Comparison of ENCODE assay signal across 17 mouse cellular contexts in the genomic region with DNA sequence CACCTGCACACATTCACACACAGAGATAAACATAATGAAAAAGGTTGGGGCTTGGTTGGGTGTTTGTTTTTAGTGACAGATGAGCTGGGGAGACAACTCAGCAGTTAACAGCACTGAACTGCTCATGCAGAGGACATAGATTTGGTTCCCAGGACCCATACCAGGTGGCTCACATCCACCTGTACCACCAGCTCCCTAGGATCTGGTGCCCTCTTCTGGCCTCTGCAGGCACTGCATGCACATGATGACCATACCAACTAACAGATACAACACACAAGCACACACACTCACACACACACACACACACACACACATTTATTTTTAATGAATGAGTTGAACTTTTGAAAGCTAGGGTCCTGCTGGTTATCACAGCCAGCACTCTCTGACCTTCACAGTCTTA. TPM values are rescaled to one million over a fixed set of nuclear protein-coding genes. Genes with fewer than 3 reads are reported as not detected.
DNase-seq lines count a peak whose midpoint lies in the region; ATAC-seq and TF ChIP-seq lines count a peak whose summit lies in the region.
"Had no signal": no experiment of that assay in that cellular context is flagged by ENCODE, and none has a peak within 500 bp of the region (broad histone marks: within the 10 kb centered on the region; RNA-seq: fewer than 3 reads in every experiment).

No protein-coding gene starts in this region.

- H3K4me3 ChIP-seq in gastrocnemius, adult 2 months, result no peak overlapping the region
- H3K4me3 ChIP-seq in liver, embryonic 14.5 days (ENCODE audit: insufficient read depth in 1 of 2, low read depth in 2 of 2, low read length in 2 of 2), result no peak overlapping the region
- H3K4me3 ChIP-seq in CH12.LX (replicated peaks in 1 of 3; ENCODE audit: low read depth in 2 of 3, low read length in 2 of 3, poor library complexity in 1 of 3), result no peak overlapping the region
- no peak overlapping the region for H3K4me3 ChIP-seq in bone marrow, adult 2 months (replicated peaks; ENCODE audit: control insufficient read depth, low read depth, low read length)
- H3K4me3 ChIP-seq: forebrain, embryonic 13.5 days; heart, embryonic 10.5 days; midbrain, embryonic 13.5 days; neural tube, embryonic 12.5 days had no signal

- intact Hi-C loops in gastrocnemius, adult 2 months (cut with DNase I), result no loop called here

- peak; percentile 34; the same call in 1 of the 2 replicates for TF ChIP-seq CTCF in gastrocnemius, adult 2 months (IDR thresholded peaks at IDR 0.05)
- TF ChIP-seq CTCF in liver, embryonic 14.5 days (IDR thresholded peaks at IDR 0.05; ENCODE audit: low read depth), result peak; percentile 72
- peak; percentile 18 to 44; a peak in 2 of 4 replicates for TF ChIP-seq CTCF in CH12.LX (conservative IDR thresholded peaks at IDR 0.05 in 1 of 2, IDR thresholded peaks at IDR 0.05 in 1 of 2; ENCODE audit: low read depth in 2 of 2, low read length in 2 of 2)
- TF ChIP-seq CTCF in bone marrow, adult 2 months (IDR thresholded peaks at IDR 0.05; ENCODE audit: control insufficient read depth, insufficient read depth, low read length), result peak; percentile 47

- no peaks in the 10 kb centered on the region for H3K9me3 ChIP-seq in liver, embryonic 14.5 days (ENCODE audit: control insufficient read depth, low read length)
- peaks cover 14% of the 10 kb centered on the region for H3K9me3 ChIP-seq in CH12.LX (replicated peaks; ENCODE audit: low read length)
- H3K9me3 ChIP-seq: forebrain, embryonic 13.5 days; heart, embryonic 10.5 days; midbrain, embryonic 13.5 days; neural tube, embryonic 12.5 days had no signal

- peaks cover 7 to 19% of the 10 kb centered on the region in 2 experiments; a peak in 3 of 4 replicates for H3K4me1 ChIP-seq in liver, embryonic 14.5 days (replicated peaks; ENCODE audit: control insufficient read depth in 2 of 2, insufficient read depth in 2 of 2, low read length in 1 of 2)
- peaks cover 28 to 65% of the 10 kb centered on the region in 2 experiments for H3K4me1 ChIP-seq in CH12.LX (ENCODE audit: control insufficient read depth in 1 of 2, insufficient read depth in 2 of 2)
- H3K4me1 ChIP-seq in bone marrow, adult 2 months (ENCODE audit: control insufficient read depth, insufficient read depth, low read length), result peaks cover 4% of the 10 kb centered on the region

- dilution Hi-C loops in CH12.LX (cut with MboI; ENCODE audit: extremely low pct_ligation_motif_present, extremely low pct_unique_long_range_greater_than_20kb, low sequenced_read_pairs), result no loop called here

- no peak overlapping the region for H3K9ac ChIP-seq in liver, embryonic 14.5 days (replicated peaks)
- H3K9ac ChIP-seq in CH12.LX (ENCODE audit: insufficient read depth, low read depth), result no peak overlapping the region
- H3K9ac ChIP-seq: forebrain, embryonic 13.5 days; midbrain, embryonic 13.5 days; neural tube, embryonic 12.5 days had no signal

- no peak for ATAC-seq in liver, embryonic 14.5 days (ENCODE audit: insufficient read depth)
- ATAC-seq: forebrain, embryonic 13.5 days; intestine, embryonic 16.5 days; midbrain, embryonic 13.5 days had no signal

- H3K4me2 ChIP-seq in liver, embryonic 14.5 days (ENCODE audit: low read depth), result no peak overlapping the region
- H3K4me2 ChIP-seq in CH12.LX (ENCODE audit: insufficient read depth, low read depth, poor library complexity, severe bottlenecking), result no peak overlapping the region
- H3K4me2 ChIP-seq: forebrain, embryonic 13.5 days; midbrain, embryonic 13.5 days; neural tube, embryonic 12.5 days had no signal

- no peak for TF ChIP-seq EP300 in liver, embryonic 14.5 days (IDR thresholded peaks at IDR 0.05; ENCODE audit: low read depth)
- no peak for TF ChIP-seq EP300 in CH12.LX (IDR thresholded peaks at IDR 0.05; ENCODE audit: low read length)

- H3K27ac ChIP-seq in gastrocnemius, adult 2 months, result no peak overlapping the region
- no peak overlapping the region for H3K27ac ChIP-seq in liver, embryonic 14.5 days
- no peak overlapping the region for H3K27ac ChIP-seq in CH12.LX (ENCODE audit: insufficient read depth, low read depth)
- no peak overlapping the region for H3K27ac ChIP-seq in bone marrow, adult 2 months (ENCODE audit: control insufficient read depth, insufficient read depth, low read depth, low read length, poor library complexity)
- H3K27ac ChIP-seq: forebrain, embryonic 13.5 days; heart, embryonic 10.5 days; macrophage; midbrain, embryonic 13.5 days; neural tube, embryonic 12.5 days had no signal

- no peaks in the 10 kb centered on the region for H3K79me2 ChIP-seq in CH12.LX (replicated peaks; ENCODE audit: control insufficient read depth, extremely low read depth, insufficient read depth, poor library complexity, severe bottlenecking)

- in situ Hi-C loops in CH12.LX (cut with MboI; ENCODE audit: low pct_ligation_motif_present, low pct_unique_long_range_greater_than_20kb, low sequenced_read_pairs), result no loop called here

- no peaks in the 10 kb centered on the region for H3K36me3 ChIP-seq in liver, embryonic 14.5 days (replicated peaks; ENCODE audit: control insufficient read depth, insufficient read depth, low read depth)
- no peaks in the 10 kb centered on the region for H3K36me3 ChIP-seq in CH12.LX (replicated peaks in 1 of 2; ENCODE audit: control insufficient read depth in 1 of 2, insufficient read depth in 1 of 2, low read length in 1 of 2)

- TF ChIP-seq RAD21 in CH12.LX (IDR thresholded peaks at IDR 0.05; ENCODE audit: low read depth, low read length), result peak; percentile 22

- no peak for DNase-seq in gastrocnemius, adult 2 months
- DNase-seq in gastrocnemius, postnatal 4 days (ENCODE audit: low spot score in 2 of 2), result no peak
- DNase-seq in liver, embryonic 14.5 days (ENCODE audit: low read depth in 3 of 3, low spot score in 3 of 3), result no peak
- DNase-seq in liver (no peak), CH12.LX (ENCODE audit: extremely low read depth) (no peak)
- no peak for DNase-seq in adrenal gland, adult 8-10 months
- no peak for DNase-seq in embryo, embryonic 10.5 days (ENCODE audit: low spot score)
- DNase-seq: adrenal gland, postnatal 36 days; heart, postnatal 4 days; thymus, adult 2 months had no signal

- no peaks in the 10 kb centered on the region for H3K27me3 ChIP-seq in liver, embryonic 14.5 days (ENCODE audit: control insufficient read depth, insufficient read depth, low read length)
- H3K27me3 ChIP-seq in CH12.LX (replicated peaks), result no peaks in the 10 kb centered on the region
- H3K27me3 ChIP-seq: forebrain, embryonic 13.5 days; midbrain, embryonic 13.5 days; neural tube, embryonic 12.5 days had no signal

- no peak for TF ChIP-seq POLR2A in CH12.LX (IDR thresholded peaks at IDR 0.05; ENCODE audit: low read depth, low read length)
- no peak for TF ChIP-seq POLR2A in bone marrow, adult 2 months (IDR thresholded peaks at IDR 0.05; ENCODE audit: borderline replicate concordance, control insufficient read depth, low read depth, low read length)

TF ChIP-seq in CH12.LX, 34 proteins besides CTCF, POLR2A, EP300 and RAD21:
- TF ChIP-seq MAX (IDR thresholded peaks at IDR 0.05; ENCODE audit: low read length) (no peak), IRF4 (IDR thresholded peaks at IDR 0.05; ENCODE audit: low read depth, low read length) (no peak), ZNF384 (IDR thresholded peaks at IDR 0.05; ENCODE audit: low read depth, low read length) (no peak), SMC3 (IDR thresholded peaks at IDR 0.05; ENCODE audit: low read depth, low read length) (peak; percentile 32), USF1 (IDR thresholded peaks at IDR 0.05; ENCODE audit: low read depth, low read length) (no peak)
TF ChIP-seq in CH12.LX: peak in this region for 1.

RNA-seq across cellular contexts. Expression of gene Smad3, which starts 48.5 kb away (rescaled TPM):
- total RNA-seq in gastrocnemius, adult 2 months (2021), result 10 to 100 TPM; 61.7 to 75.3 TPM
- 10 to 100 TPM; 42.9 to 44.6 TPM for total RNA-seq in gastrocnemius, postnatal 4 days (2021)
- 2.8 and 3.2 TPM in 2 replicates for polyA plus RNA-seq in liver, embryonic 14.5 days (2012; rRNA removed)
- 1.7 and 2.2 TPM in 2 replicates for polyA plus RNA-seq in liver, embryonic 14.5 days (2014; fragmentation: Nextera tagmentation; extraction: Ambion mirVana)
- total RNA-seq in CH12.LX (2012; rRNA removed) (0.50 and 0.81 TPM in 2 replicates), CH12.LX (2014; rRNA removed) (0.43 and 1.5 TPM in 2 replicates)
- polyA plus RNA-seq in CH12.LX (2012; ENCODE audit: insufficient read length, low read depth), result 0.90 and 1.2 TPM in 2 replicates
- polyA plus RNA-seq in bone marrow, adult 2 months (2011; ENCODE audit: insufficient read depth, insufficient read length, low replicate concordance, missing spikeins), result 9.1 and 17.1 TPM in 2 replicates
- 10 to 100 TPM; 27.0 to 49.6 (median 37.1) TPM for total RNA-seq in adrenal gland, adult 8-10 months (2022)

Comparison
In these comparisons a context has a peak if more than half of its experiments do, and no peak if none do; other contexts are left out.
1. RNA of gene Smad3, which starts 48.5 kb away (total RNA-seq): 61.7 to 75.3 TPM in gastrocnemius, adult 2 months, 27.0 to 49.6 TPM in adrenal gland, adult 8-10 months and 42.9 to 44.6 TPM in gastrocnemius, postnatal 4 days; 0.43 to 1.5 TPM in CH12.LX; every median in the first group is over 10 times any median in the second.
2. Peak in every context shown above with its lines, with median percentiles within 50 percentile points of each other: CTCF ChIP-seq.